Mouse (Mus musculus): ENCODE results near the gene Gm21972.
A peak's percentile ranks its signal among the peaks of the same experiment; 100 is the strongest.

Gm21972 gene

GRCm38 (mm10) chr1:86133337-86133736 is at the start of gene Gm21972:
Gm21972 (plus strand) TSS chr1:86133637.
- no peak for DNase-seq (ENCODE audit: low spot score in 2 of 2)

GRCm38 (mm10) chr1:86094413-86094812 is 39.0 kb upstream of the Gm21972 start:
- DNase-seq (ENCODE audit: low spot score in 2 of 2), result no peak

GRCm38 (mm10) chr1:86105054-86105453 is 28.4 kb upstream of the Gm21972 start:
- DNase-seq (ENCODE audit: low spot score in 2 of 2), result no peak

GRCm38 (mm10) chr1:86111779-86112178 is 21.7 kb upstream of the Gm21972 start, which contains the start of gene Htr2b:
Htr2b (minus strand) TSS chr1:86111970.
- peak in 1 of 2 experiments; percentile 15 for DNase-seq (ENCODE audit: low spot score in 2 of 2)

- DNase-seq (ENCODE audit: low spot score in 2 of 2), result no peak
Measured at GRCm38 (mm10) chr1:86114141-86114540, 19.3 kb upstream of the Gm21972 start.

GRCm38 (mm10) chr1:86119549-86119948 is 13.9 kb upstream of the Gm21972 start:
- DNase-seq (ENCODE audit: low spot score in 2 of 2), result no peak

- DNase-seq (ENCODE audit: low spot score in 2 of 2), result no peak
Measured at GRCm38 (mm10) chr1:86126036-86126435, 7.4 kb upstream of the Gm21972 start.

GRCm38 (mm10) chr1:86135315-86135714 is 1.9 kb downstream of the Gm21972 start:
- DNase-seq (ENCODE audit: low spot score in 2 of 2), result no peak

- no peak for DNase-seq (ENCODE audit: low spot score in 2 of 2)
Measured at GRCm38 (mm10) chr1:86141081-86141480, 7.6 kb downstream of the Gm21972 start.

GRCm38 (mm10) chr1:86143165-86143564 is 9.7 kb downstream of the Gm21972 start:
- DNase-seq (ENCODE audit: low spot score in 2 of 2), result no peak

GRCm38 (mm10) chr1:86144001-86144944 is 10.8 kb downstream of the Gm21972 start:
- DNase-seq (ENCODE audit: low spot score in 2 of 2), result no peak

- no peak for DNase-seq (ENCODE audit: low spot score in 2 of 2)
Measured at GRCm38 (mm10) chr1:86146293-86146692, 12.9 kb downstream of the Gm21972 start.

- DNase-seq (ENCODE audit: low spot score in 2 of 2), result no peak
Measured at GRCm38 (mm10) chr1:86147557-86147956, 14.1 kb downstream of the Gm21972 start.

GRCm38 (mm10) chr1:86148161-86148560 is 14.7 kb downstream of the Gm21972 start:
- DNase-seq (ENCODE audit: low spot score in 2 of 2), result no peak

- DNase-seq (ENCODE audit: low spot score in 2 of 2), result no peak
Measured at GRCm38 (mm10) chr1:86150929-86151328, 17.5 kb downstream of the Gm21972 start.

- DNase-seq (ENCODE audit: low spot score in 2 of 2), result no peak
Measured at GRCm38 (mm10) chr1:86151376-86151775, 17.9 kb downstream of the Gm21972 start.

- no peak for DNase-seq (ENCODE audit: low spot score in 2 of 2)
Measured at GRCm38 (mm10) chr1:86152618-86153017, 19.2 kb downstream of the Gm21972 start.

- DNase-seq (ENCODE audit: low spot score in 2 of 2), result peak; percentile 93 to 96
Measured at GRCm38 (mm10) chr1:86154133-86154823, 20.8 kb downstream of the Gm21972 start, which contains the start of gene Armc9. Armc9 (plus strand) TSS chr1:86154780.

- no peak for DNase-seq (ENCODE audit: low spot score in 2 of 2)
Measured at GRCm38 (mm10) chr1:86154824-86155164, 21.4 kb downstream of the Gm21972 start.

GRCm38 (mm10) chr1:86156075-86156474 is 22.6 kb downstream of the Gm21972 start:
- no peak for DNase-seq (ENCODE audit: low spot score in 2 of 2)

- no peak for DNase-seq (ENCODE audit: low spot score in 2 of 2)
Measured at GRCm38 (mm10) chr1:86156595-86156994, 23.2 kb downstream of the Gm21972 start.

GRCm38 (mm10) chr1:86160059-86160458 is 26.6 kb downstream of the Gm21972 start:
- DNase-seq (ENCODE audit: low spot score in 2 of 2), result no peak

GRCm38 (mm10) chr1:86160479-86160878 is 27.0 kb downstream of the Gm21972 start:
- DNase-seq (ENCODE audit: low spot score in 2 of 2), result no peak
